Mouse (Mus musculus) brain, embryonic 18.5 days (tissue): ENCODE measurements around the gene Chid1.

ENCODE experiments used
- DNase-seq: peaks from one replicate; pipeline ENCODE4 v3.0.0-alpha.2; 2012; ENCODE audit warnings: low read depth, low spot score

Chid1 gene

DNA sequence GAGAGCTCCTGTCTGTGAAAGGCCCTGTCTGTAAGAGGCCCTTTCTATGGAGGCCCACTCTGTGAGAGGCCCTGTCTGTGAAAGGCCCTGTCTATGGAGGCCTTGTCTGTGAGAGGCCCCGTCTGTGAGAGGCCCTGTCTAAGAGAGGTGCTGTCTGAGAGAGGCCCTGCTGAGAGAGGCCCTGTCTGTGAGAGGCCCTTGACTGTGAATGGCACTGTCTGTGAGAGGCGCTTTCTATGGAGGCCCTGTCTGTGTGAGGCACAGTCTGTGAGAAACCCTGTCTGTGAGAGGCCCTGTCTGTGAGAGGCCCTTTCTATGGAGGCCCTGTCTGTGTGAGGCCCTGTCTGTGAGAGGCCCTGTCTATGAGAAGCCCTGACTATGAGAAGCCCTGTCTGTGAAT, 33.4 kb downstream of the Chid1 start:
- DNase-seq, result no peak

GRCm38 (mm10) chr7:141502556-141502905, 37.1 kb downstream of the Chid1 start:
- DNase-seq, result no peak

DNA sequence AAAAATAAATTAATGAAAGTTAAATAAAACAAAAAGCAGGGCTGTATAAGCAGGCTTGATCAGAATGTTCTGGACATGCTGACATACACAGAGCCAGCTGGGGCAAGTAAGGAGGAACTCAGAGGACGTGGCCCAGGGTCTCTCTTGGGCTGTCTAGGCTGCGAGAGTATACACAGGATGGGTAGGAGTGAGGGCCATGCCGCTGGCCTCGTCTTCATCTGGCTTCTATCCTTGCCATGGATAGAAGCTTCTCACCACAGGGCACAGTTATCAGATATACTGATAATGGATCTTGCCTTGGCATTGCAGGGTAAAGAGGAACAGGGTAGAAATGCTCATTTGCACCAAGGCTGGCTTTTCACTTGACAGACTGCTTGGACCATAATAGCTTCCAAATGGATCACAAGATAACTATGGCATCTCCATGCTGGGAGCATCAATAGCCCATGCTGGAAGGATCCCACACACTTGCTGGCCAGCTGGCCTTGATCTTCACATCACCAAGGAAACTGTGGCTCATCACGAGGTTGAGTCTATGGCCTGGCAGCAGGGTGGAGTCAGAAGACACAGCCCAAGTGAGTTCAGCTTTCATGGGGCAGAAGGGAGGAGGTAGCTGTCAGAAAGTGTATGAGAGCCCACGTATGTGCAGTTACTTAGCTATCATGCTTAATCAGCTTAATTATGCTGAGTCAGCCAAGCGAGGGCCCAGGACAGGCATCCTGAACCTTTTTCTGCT, 37.7 kb downstream of the Chid1 start:
- no peak for DNase-seq

GRCm38 (mm10) chr7:141497600-141497999, 42.1 kb downstream of the Chid1 start:
- DNase-seq, result no peak

DNA sequence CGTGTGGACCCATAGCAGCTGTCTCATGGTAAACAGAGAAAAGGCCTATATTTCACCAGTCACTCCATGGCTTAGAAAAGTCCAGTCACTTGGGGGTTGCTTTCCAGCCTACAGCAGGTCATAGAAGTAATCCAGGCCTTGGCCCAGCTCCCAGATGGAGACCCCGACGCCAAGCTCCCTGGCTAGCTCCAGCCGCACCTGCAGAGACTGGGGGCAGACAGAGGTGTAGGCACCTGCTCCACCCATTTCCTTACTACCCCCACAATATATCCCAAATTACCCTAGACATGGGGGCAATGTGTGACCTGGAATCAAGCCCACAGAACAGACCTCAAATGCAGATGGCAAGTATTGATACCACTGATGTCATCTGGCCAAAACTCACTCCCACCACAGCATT, 43.7 kb downstream of the Chid1 start:
- no peak for DNase-seq

DNA sequence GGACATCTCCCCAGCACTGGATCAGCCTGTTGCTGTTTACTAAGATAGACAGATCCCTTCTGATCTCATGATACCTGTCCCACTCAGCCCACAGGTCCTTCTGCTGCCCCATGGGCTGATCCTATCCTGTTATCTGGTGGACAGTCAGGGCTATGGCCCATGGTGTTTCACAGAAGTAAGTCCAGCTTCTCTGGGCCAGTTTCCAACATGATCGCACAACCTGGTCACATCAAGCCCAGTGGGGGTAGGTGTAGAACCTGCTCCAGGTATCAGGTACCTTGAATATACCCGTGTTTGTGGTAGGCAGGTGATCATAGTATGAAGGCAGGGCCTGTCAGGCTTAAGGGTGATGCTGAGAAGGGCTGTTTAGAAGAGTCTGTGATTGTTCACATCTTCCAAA, 44.3 kb downstream of the Chid1 start:
- DNase-seq, result no peak

- no peak for DNase-seq
Measured at GRCm38 (mm10) chr7:141493729-141494128, 45.9 kb downstream of the Chid1 start.

DNA sequence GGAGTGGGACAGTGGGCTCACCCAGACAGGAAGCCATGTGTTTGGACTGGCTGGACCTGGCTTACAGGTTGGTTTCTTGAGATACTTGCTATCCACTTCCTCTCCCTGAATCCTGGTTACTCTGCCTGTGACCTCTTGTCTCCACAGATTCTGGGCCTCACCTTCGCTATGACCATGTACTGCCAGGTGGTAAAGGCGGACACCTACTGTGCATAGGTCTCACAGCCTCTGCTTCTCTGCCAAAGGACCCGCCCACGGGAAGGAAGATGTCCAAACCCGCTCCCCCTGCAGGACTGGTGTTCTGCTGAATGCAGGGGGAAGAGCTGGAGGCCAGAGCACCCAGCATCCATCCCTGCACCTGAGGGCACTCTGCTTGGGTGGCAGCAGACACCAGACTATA, 46.9 kb downstream of the Chid1 start:
- DNase-seq, result no peak

- no peak for DNase-seq
Measured at GRCm38 (mm10) chr7:141491151-141491550, 48.5 kb downstream of the Chid1 start.

GRCm38 (mm10) chr7:141487141-141487540, 52.5 kb downstream of the Chid1 start:
- DNase-seq, result no peak

- no peak for DNase-seq
Measured at GRCm38 (mm10) chr7:141486239-141486638, 53.4 kb downstream of the Chid1 start.

- no peak for DNase-seq
Measured at GRCm38 (mm10) chr7:141485606-141486005, 54.1 kb downstream of the Chid1 start.

GRCm38 (mm10) chr7:141485186-141485585, 54.5 kb downstream of the Chid1 start:
- no peak for DNase-seq

- DNase-seq, result no peak
Measured at GRCm38 (mm10) chr7:141484186-141485120, 55.2 kb downstream of the Chid1 start.

GRCm38 (mm10) chr7:141483114-141483653, 56.5 kb downstream of the Chid1 start:
- no peak for DNase-seq

GRCm38 (mm10) chr7:141482531-141483024, 57.1 kb downstream of the Chid1 start:
- no peak for DNase-seq

- DNase-seq, result no peak
Measured at GRCm38 (mm10) chr7:141481498-141482401, 57.9 kb downstream of the Chid1 start.

DNA sequence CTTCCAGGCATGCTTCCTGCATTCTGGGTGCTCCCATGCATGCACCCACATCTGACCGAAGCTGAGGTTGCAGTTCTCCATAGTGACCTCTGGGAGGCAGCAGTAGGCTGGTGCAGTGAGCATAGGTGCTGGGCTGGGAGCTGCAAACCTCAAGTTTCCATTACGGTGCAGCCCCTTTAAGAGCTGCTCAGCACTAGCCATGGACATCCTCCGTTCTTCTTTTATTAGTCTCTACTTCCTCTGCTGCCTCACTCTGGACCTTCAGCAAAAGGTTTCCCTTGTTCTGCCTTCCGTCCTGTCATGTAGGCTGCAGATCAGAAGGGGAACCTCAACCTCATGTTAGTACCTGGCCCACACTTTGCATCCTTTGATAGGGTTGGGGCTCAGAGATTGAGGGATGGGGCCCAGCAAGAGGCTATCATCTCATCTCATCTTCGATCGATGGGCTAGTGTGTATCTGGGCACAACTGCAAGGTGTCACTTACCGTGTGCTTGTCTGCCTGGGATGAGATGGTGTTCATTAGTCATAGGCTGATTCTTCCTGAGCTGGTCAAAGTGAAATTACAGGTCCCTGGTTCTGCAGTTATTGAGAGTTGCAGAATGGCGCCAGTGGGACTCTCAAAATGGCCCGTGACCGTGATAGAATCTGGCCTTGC, 58.7 kb downstream of the Chid1 start:
- DNase-seq, result no peak

DNA sequence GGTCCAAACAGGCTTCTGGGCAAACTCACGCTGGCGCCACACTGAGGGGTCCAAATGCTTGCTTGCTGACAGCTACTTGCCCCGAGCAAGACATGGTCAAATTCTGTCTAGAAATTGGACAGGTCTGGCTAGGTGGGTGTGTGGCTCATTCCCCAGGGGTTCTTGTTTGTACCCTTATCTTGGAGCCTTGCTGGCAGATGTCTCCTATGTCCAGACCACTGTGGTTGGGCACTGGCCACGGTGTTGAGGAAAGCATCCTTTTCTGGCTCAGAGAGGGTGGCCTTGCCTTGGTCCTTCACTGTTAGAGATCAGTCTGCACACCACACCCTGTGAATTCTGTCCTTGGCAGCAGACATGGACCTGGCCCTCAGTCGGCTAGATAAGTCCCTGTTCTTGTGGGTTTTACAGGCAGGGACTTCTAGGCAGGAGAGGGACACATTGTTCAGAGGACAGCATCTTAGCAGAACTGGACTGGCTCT, 61.3 kb downstream of the Chid1 start:
- DNase-seq, result no peak

DNA sequence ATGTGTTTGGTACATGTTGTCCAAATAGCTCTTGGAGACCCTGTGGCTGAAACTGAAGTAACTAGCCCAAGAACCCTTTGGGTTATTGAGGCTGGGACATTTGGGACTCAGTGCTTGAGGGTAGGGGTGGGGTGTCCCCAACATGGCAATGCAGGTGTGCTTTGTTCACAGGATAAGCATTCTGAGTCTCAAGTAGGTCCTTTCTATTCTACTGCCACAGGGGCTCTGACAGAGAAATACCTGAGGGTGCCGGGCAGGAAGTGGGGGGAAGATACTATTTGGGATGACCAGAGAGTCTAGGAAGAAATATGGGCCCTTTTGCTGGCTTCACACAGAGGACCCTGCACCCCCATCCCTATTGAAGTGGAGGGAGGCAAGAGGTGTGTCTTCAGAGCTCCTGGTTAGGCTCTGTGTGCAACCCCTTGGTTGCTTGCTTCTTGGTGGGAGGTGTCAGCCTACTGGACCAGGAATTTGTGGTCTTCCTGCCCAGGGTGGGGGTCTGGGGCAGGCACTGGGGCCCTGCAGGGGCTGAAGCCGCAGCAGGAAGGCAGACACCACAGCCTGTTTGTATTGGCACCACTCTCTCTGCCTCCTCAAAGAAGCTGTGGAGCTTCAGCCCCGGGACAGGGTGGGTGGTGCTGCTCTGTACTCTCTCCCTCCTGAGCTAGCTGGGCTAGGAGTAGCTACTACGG, 61.9 kb downstream of the Chid1 start:
- DNase-seq, result no peak
